Mouse (Mus musculus): ENCODE data around the gene Palld. TPM values are rescaled to one million over a fixed set of nuclear protein-coding genes. Genes with fewer than 3 reads are reported as not detected.

Palld gene
- total RNA-seq, 1 experiment from 2014 or later: 33.9 TPM

DNA sequence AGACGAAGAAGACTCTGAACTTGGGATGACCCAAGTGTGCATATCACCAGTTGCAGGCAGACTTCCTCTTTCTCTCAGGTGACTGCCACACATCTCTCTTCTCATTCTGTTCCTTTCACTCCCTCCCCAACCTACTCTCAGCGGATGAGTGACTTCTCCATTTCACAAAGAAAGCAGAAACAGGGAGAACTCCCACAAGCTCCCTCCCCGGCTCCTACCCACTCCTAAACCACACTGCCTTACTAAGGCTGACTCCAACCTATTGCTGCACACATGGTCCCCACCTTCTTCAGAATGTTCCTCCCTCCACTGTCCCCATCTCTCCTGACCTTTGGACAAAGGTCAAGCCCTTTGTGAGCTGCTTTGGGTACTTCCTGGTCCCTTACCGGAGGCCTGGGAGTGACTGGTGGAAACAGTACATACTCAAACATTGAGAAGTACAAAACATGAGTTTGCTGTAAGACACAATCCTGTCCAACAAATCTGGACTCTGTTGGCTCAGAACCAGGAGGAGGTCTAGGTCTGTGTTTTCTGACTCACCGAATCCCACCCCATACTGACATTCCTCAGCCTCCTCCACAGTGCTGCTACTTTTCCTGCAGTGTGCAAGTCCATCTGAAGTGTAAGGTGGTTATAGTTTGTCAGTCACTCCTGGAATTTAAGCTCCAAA is 317.6 kb downstream of the Palld start:
- DNase-seq: no peak

GRCm38 (mm10) chr8:61582547-61582946 is 319.9 kb downstream of the Palld start:
- no peak for DNase-seq

DNA sequence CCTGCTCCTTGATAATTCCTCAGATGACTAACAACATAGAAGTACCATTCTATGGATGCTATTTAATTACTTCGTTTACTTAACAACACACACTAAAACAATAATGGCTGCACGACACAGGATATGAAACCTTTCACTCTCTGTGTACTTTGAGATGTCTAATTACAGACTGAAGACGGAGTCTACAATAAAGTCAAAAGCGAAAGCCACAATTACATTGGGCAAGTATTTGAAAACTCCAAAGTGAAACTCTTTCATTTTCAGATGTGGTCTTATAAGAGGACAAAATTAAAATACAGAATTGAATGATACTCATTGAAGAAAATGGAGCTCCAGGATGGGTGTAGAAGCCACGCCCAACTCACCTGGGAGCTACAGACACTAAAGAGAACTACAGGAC is 321.2 kb downstream of the Palld start:
- DNase-seq: no peak

- no peak for DNase-seq
Measured at GRCm38 (mm10) chr8:61579831-61580230, 322.7 kb downstream of the Palld start.

GRCm38 (mm10) chr8:61578754-61579153 is 323.7 kb downstream of the Palld start:
- DNase-seq: no peak

GRCm38 (mm10) chr8:61575096-61575653 is 327.3 kb downstream of the Palld start:
- DNase-seq: no peak

GRCm38 (mm10) chr8:61574526-61574925 is 328.0 kb downstream of the Palld start:
- DNase-seq: no peak

- no peak for DNase-seq
Measured at GRCm38 (mm10) chr8:61573179-61573937, 329.1 kb downstream of the Palld start.

DNA sequence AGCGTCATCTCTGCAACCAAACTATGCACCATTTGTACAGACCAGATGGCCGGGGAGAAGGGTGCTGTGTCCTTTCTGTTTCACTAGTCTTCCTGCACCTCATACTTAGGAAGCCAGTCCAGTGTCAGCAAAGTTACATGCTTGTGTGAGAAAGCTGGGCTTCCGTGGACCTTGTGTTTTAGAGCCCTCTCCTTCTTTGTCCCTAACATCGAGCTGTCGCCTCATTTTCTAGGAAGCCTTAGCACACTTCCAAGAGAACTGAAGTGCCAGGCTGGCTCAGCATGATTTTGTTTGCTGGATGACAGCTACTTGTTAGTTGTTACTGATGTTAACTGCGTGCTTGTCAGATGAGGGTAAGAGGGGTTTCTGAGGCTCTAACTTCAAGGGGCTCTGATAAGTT is 329.8 kb downstream of the Palld start:
- no peak for DNase-seq

- DNase-seq: no peak
Measured at GRCm38 (mm10) chr8:61570637-61571036, 331.9 kb downstream of the Palld start.

DNA sequence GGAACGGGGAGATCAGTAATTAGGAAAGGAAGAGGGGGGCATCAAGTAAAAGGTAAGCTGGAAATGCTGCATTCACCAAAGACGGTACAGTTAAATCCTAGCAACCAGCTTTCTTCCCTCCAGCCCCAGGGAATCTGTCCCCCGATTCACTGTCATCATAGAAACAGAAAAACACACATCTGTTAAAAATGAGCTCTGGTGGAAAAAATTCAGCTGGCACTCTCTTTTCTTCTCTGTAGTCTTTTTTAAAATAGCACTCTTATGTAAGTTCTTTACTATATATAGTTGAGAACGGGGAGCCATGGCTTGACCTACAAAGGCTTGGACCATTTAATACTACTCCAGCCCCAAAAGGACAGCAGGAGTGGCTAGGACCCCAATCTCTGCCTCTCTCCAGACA is 332.8 kb downstream of the Palld start:
- DNase-seq: no peak

DNA sequence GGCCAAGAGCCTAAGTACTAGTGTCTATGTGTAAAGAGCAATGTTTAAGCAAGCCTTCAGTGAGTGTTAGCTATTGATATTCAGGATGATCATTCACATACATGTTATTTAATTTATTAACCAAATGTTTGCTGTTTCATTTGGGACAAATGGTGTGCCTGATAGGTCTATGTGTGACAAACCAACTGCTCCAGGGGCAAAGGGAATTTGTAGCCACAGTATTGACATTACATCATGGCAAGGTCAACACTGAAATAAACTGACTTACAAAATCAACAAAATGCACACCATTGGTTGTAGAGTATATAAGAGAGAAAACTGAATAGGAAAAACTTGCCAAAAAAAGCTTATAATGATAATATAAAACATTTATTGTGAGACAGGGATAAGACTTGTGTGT is 333.3 kb downstream of the Palld start:
- no peak for DNase-seq

- no peak for DNase-seq
Measured at GRCm38 (mm10) chr8:61563378-61563777, 339.1 kb downstream of the Palld start.

- no peak for DNase-seq
Measured at GRCm38 (mm10) chr8:61562626-61563025, 339.9 kb downstream of the Palld start.

DNA sequence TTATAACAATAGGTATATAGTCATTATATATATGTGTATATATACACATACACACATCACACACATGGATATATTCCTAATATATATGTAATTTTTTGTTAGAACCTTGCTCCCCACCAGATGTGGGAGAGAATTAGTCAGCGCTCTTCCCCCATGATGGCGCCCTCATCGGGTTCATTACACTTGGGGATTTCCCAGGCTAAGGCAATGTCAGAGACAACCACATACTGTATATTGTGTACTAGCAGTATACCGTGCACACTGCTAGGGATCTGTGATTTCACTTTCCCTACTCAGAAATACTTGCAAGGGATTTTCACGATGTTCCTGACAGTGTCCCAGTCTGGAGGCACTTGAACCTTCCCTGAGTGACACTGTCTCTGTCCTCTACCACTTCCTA is 341.3 kb downstream of the Palld start:
- DNase-seq: no peak

- DNase-seq: no peak
Measured at GRCm38 (mm10) chr8:61559979-61560378, 342.5 kb downstream of the Palld start.

DNA sequence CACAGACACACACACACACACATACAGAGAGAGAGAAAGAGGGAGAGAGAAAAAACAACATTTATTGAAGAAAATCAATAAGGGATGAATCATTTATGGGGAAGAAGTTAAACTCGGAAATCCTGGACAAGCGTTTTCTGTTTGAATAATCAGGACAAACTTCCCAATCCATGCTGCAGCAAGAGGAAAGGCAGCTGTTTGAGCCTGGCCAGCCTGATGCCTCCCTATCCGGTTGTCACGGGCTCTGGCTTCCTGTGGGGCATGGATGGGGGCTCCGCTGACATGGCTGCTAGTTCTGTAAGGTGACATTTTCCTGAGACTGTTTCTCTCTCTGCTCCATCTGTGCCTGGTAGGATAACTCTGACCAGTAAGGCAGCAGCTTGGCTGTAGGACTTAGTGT is 343.0 kb downstream of the Palld start:
- no peak for DNase-seq

DNA sequence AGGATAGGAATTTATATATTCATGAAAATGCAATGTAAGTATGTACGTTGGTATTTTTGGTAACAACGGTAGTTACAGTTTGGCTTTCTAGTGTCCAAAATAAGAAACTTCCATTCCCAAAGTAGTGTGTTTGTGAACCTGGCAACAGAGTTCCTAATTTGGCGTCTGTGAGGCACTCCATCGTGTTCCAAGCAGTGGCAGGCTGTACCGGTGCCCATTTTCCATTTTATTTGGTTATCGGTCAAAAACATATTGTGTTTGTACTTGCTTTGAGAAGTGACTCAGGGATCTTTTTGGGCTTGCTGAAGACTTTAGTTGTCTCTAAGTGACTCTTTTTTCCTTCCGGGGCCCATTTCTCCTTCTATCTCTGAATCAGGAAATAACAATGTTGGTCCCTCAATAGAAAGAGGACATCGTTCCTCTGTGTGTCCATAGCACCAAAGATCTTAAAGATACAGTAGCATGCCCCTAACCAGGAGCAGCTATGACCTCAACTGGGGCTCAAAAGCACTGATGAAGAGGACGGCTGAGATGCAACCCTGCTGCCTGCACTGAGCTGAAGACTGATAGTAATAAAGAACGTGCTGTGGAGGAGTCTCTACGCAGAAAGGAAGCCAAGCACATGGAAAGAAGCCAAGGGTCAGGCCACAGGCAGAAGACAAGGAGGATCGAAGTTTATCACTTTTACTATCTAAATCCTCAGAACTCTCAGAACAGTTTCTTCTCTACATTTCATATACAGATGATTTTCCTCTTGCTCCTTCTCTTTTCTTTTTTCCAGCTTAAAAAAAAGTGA is 344.2 kb downstream of the Palld start:
- DNase-seq: no peak

- no peak for DNase-seq
Measured at GRCm38 (mm10) chr8:61557036-61557435, 345.5 kb downstream of the Palld start.

GRCm38 (mm10) chr8:61556219-61556618 is 346.3 kb downstream of the Palld start:
- no peak for DNase-seq

GRCm38 (mm10) chr8:61555343-61555742 is 347.1 kb downstream of the Palld start:
- no peak for DNase-seq

GRCm38 (mm10) chr8:61552755-61553402 is 349.6 kb downstream of the Palld start:
- no peak for DNase-seq
